Mouse (Mus musculus) kidney, embryonic 16.5 days (tissue): Measurements from ENCODE around the gene Mast3. TPM values are rescaled to one million over a fixed set of nuclear protein-coding genes. Genes with fewer than 3 reads are reported as not detected.

ENCODE experiments used
- ATAC-seq: fragments of 200-750 bp; cut with Nextera tagmentation; 2 replicates; pipeline ENCODE4 v1.8.0; 2017; ENCODE audit warnings: moderate TSS enrichment; ENCODE audit not compliant: low FRiP score, low TSS enrichment
- H3K27ac ChIP-seq: fragments of 300-500 bp; sonication (generic); 2 replicates; pipeline ENCODE4 v1.5.1; 2014; ENCODE audit warnings: low read length
- H3K27me3 ChIP-seq: fragments of 300-500 bp; sonication (generic); 2 replicates; pipeline ENCODE4 v1.6.1; 2014; ENCODE audit warnings: low read length, control low read depth, mixed read lengths; ENCODE audit not compliant: insufficient read depth
- H3K36me3 ChIP-seq: fragments of 300-500 bp; sonication (generic); 2 replicates; pipeline ENCODE4 v1.6.1; 2014; ENCODE audit warnings: low read length, control low read depth, mixed read lengths; ENCODE audit not compliant: insufficient read depth
- H3K4me1 ChIP-seq: fragments of 300-500 bp; sonication (generic); 2 replicates; pipeline ENCODE4 v1.6.1; 2014; ENCODE audit warnings: low read length, control low read depth, mixed read lengths; ENCODE audit not compliant: insufficient read depth
- H3K4me2 ChIP-seq: fragments of 300-500 bp; sonication (generic); replicated peaks from 2 replicates; pipeline ENCODE4 v1.6.1; 2014; ENCODE audit warnings: low read depth, low read length
- H3K4me3 ChIP-seq: fragments of 300-500 bp; sonication (generic); 2 replicates; pipeline ENCODE4 v1.5.1; 2014; ENCODE audit warnings: mild to moderate bottlenecking, low read length
- H3K9ac ChIP-seq: fragments of 300-500 bp; sonication (generic); replicated peaks from 2 replicates; pipeline ENCODE4 v1.6.1; 2014; ENCODE audit warnings: low read length
- H3K9me3 ChIP-seq: fragments of 300-500 bp; sonication (generic); 2 replicates; pipeline ENCODE4 v1.6.1; 2016; ENCODE audit warnings: low read length, control low read depth
- WGBS: fragments of 180-500 bp; shearing (Covaris S2); extraction: QIAGEN DNeasy Blood & Tissue Kit; methylation state at CpG from one replicate; pipeline ENCODE4 v1.1.7; 2014; 5-methylcytosine and 5-hydroxymethylcytosine counted together
- polyA plus RNA-seq: library from polyadenylated mRNA; unstranded; fragments of >200 nt; fragmentation: Nextera tagmentation; extraction: Ambion mirVana; gene quantifications from 2 replicates; pipeline ENCODE4 v1.2.1, GENCODE M21; 2015

Mast3 gene
- polyA plus RNA-seq, 1 experiment from 2014 or later: 16.2 TPM

DNA sequence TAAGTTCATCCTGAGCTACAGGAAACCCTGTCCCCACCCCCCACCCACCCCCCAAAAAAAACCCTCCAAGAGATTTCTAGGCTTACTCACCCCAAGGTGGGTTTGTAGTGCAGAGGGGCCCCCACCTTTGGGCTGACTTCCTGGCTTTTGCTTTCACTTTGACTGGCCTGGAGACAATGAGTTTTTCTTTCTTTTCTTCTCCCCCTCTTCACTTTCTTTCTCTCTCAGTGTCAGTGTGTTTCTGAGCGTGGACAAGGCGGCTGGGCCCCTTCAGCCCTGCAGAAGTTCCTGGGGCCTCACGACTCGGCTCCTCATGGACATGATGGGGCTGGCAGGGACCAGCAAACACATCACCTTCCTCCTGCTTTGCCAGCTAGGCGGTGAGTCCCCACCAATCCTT is 3.4 kb upstream of the Mast3 start, which contains the start of gene Il12rb1:
TSS of gene Il12rb1 (plus strand) at position 211 of the 400 bp plus-strand sequence.
- Histone ChIP-seq H3K9ac (no peak within 1 kb of the TSS), H3K36me3 (no peaks in the 10 kb centered on the region), H3K27me3 (peaks cover 18% of the 10 kb centered on the region), H3K9me3 (no peaks in the 10 kb centered on the region), H3K27ac (no peak within 1 kb of the TSS), H3K4me2 (no peak within 1 kb of the TSS), H3K4me3 (no peak within 1 kb of the TSS), H3K4me1 (peaks cover 18% of the 10 kb centered on the region)
- 72% methylated on average over 5 of the region's 5 CpGs for WGBS
- ATAC-seq: no peak

DNA sequence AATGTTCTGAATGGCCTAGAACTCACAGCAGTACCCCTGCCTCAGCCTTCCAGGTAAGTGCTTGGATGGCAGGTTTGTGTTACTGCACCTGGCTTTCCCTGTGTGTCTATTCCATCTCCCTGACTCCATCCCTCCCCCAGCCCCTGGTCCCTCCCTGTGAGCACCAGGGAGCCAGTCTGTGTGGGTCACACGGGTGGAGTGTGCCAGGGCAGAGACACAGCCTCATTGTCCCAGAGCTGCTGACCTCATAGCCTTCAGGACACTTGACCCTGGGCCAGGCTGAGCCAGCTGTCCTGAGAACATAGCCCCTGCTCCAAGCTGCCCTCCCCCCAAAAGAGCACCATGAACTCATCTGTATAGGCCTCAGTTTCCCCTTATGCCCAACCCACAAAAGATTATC is 2.5 kb upstream of the Mast3 start:
- peaks cover 18% of the 10 kb centered on the region for H3K4me1 ChIP-seq
- no peak overlapping the region for H3K4me3 ChIP-seq
- H3K4me2 ChIP-seq: no peak overlapping the region
- WGBS: 25% methylated on average over 1 of the region's 1 CpGs
- no peaks in the 10 kb centered on the region for H3K36me3 ChIP-seq
- H3K9ac ChIP-seq: no peak overlapping the region
- H3K27ac ChIP-seq: no peak overlapping the region
- H3K27me3 ChIP-seq: peaks cover 22% of the 10 kb centered on the region
- no peak for ATAC-seq
- no peaks in the 10 kb centered on the region for H3K9me3 ChIP-seq

DNA sequence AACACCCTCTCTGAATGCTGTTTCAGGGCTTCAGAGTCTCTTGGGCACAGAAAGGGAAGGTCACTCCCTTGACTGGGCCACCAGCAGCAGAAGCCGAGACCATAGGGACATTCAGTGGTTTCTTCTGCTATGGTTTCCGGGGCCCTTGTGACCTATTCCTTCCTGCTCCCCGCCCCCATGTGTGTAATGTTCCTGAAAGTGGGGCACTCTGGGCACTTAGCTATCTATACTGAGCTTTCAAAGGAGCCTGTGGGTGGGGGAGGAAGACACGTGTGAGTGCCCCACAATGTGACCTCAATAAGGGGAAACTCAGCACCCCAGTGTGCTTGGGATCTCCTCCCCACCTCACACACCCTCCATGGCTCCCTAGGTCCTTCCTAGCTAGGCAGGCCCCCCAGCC is 1.7 kb upstream of the Mast3 start:
- H3K9ac ChIP-seq: no peak overlapping the region
- H3K9me3 ChIP-seq: no peaks in the 10 kb centered on the region
- H3K27ac ChIP-seq: no peak overlapping the region
- H3K4me3 ChIP-seq: no peak overlapping the region
- peaks cover 22% of the 10 kb centered on the region for H3K27me3 ChIP-seq
- peaks cover 18% of the 10 kb centered on the region for H3K4me1 ChIP-seq
- no peaks in the 10 kb centered on the region for H3K36me3 ChIP-seq
- no peak overlapping the region for H3K4me2 ChIP-seq
- ATAC-seq: no peak
- 49% methylated on average over 4 of the region's 4 CpGs for WGBS

DNA sequence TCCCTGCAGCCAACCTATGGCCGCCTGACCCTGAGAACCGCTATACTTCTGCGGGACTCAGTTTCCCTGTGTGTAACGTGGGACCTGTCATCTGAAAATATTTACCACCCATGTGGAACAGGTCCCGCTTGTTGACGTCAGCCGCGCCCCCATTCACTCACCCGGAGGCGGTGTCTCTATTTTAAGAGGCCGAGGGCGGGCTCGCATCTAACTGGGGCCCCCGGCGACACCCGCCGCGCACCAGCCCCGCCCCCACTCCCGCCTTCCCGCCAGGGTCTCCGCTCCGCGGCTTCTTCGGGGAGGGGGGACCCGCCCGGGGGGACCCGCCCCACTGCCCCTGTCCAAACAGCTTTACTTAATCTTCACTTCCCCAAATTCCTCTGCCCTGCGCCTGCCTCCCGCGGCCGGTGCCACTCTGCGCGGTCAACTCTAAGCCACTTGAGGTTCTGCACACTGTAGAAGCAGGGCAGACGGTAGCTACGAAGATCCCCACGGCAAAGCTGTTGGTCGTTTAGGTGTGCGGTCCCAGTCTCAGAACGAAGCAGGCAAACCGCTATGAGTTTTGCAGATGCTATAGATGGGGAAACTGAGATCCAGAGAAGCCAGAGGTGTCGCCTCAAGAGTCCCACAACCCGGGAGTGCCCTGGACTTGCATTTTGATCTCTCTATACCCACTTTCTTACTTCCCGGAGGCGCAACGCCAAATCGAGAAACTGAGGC is 933 bp downstream of the Mast3 start:
- Histone ChIP-seq H3K9me3 (no peaks in the 10 kb centered on the region), H3K27me3 (peaks cover 41% of the 10 kb centered on the region), H3K27ac (no peak overlapping the region), H3K9ac (peak overlapping the region; percentile 59), H3K36me3 (no peaks in the 10 kb centered on the region), H3K4me2 (peak overlapping the region; percentile 93), H3K4me1 (peaks cover 13% of the 10 kb centered on the region), H3K4me3 (peak overlapping the region; percentile 63)
- 1% methylated on average over 46 of the region's 47 CpGs for WGBS
- no peak for ATAC-seq

DNA sequence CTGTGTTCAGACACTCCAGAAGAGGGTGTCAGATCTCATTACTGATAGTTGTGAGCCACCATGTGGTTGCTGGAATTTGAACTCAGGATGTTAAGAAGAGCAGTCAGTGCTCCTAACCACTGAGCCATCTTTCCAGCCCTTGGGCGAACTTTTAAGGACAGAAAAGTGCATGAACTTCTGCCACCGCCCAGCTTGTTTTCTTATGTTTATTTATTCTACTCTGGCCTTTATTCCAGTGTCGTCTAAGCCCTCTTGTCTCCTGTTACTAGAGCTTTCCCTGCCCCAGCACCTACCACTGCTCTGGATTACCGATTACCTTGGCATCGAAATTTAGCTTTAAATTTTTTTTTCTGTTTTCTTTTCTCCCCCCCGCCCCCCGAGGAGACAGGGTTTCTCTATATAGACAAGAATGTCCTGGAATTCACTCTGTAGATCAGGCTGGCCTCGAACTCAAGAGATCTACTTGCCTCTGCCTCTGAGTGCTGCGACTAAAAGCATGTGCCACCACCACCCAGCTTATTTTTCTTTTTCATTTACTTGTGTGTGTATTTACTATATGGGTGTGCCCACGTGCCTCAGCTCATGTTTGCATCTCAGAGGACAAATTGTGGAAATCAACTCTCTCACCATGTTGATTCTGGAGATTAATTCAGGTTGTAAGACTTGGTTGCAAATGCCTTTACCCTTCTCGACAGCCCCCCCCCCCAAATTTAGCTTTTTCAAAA is 1.9 kb downstream of the Mast3 start:
- Histone ChIP-seq H3K4me2 (no peak overlapping the region), H3K36me3 (no peaks in the 10 kb centered on the region), H3K27me3 (peaks cover 51% of the 10 kb centered on the region), H3K27ac (no peak overlapping the region), H3K4me1 (peaks cover 19% of the 10 kb centered on the region), H3K4me3 (no peak overlapping the region), H3K9ac (no peak overlapping the region), H3K9me3 (no peaks in the 10 kb centered on the region)
- no peak for ATAC-seq
- WGBS: 63% methylated on average over 11 of the region's 11 CpGs

DNA sequence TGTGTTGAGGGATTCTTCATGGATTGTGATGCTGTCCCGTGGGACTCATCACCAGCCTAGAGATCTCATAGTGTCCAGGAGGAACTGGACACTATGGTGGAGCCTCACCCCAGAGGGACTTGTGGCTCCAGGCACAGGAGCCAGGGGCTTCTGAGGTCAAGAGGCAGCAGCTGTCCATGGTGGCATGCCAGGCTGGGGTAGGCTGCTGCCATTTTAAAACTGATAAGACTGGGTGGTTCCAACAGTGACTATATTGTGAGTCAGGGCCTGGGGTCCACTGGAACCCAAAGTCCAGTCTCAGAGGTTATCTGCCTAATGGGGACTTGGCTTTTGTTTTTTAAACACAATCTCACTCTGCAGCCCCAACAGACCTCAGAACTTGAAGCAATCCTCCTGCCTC is 3.0 kb downstream of the Mast3 start:
- ATAC-seq: no peak
- WGBS: 65% methylated on average over 1 of the region's 1 CpGs
- H3K36me3 ChIP-seq: no peaks in the 10 kb centered on the region
- peaks cover 24% of the 10 kb centered on the region for H3K4me1 ChIP-seq
- H3K27me3 ChIP-seq: peaks cover 53% of the 10 kb centered on the region
- H3K27ac ChIP-seq: no peak overlapping the region
- H3K4me2 ChIP-seq: no peak overlapping the region
- H3K4me3 ChIP-seq: no peak overlapping the region
- H3K9me3 ChIP-seq: no peaks in the 10 kb centered on the region
- H3K9ac ChIP-seq: no peak overlapping the region

DNA sequence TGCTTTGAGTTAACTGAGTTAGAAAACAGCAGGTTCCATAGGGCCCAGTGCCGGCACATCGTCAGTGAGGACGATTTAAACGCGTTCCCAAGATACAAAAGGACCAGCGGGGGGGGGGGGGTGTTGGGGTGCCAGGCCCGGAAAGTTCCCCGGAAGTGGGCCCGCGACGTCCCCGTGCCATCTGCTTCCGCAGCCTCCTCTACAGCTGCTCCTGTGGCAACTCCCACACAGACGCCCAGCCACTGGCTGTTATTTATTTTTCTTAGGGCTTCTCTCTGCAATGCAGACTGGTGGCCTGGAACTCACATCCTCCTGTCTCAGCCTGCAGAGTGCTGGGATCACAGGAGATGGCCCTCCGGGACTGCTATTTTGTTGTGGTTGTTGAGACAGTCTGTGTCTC is 3.7 kb downstream of the Mast3 start:
- ATAC-seq: no peak
- Histone ChIP-seq H3K4me1 (peaks cover 29% of the 10 kb centered on the region), H3K27me3 (peaks cover 53% of the 10 kb centered on the region), H3K27ac (no peak overlapping the region), H3K9ac (no peak overlapping the region), H3K9me3 (no peaks in the 10 kb centered on the region), H3K4me3 (no peak overlapping the region), H3K36me3 (no peaks in the 10 kb centered on the region), H3K4me2 (no peak overlapping the region)
- 18% methylated on average over 15 of the region's 15 CpGs for WGBS

DNA sequence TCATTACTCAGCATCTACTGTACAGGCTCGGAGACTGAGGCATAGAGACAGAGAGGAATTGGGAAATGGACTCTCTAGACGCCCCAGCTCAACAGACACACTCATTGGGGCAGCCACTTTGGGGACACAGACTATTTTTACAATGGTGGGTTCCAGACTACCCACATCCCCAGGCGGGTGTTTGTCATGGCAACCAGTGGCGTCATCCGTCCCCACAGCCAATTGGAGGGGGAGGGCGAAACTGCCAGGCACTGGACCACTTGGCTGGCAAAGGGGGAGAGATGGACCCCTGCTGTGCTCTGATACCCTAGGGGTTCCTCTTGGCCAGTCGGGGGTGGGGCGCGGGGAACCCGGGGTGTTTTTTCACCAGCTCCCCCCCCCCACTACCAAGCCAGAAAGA is 4.2 kb downstream of the Mast3 start:
- no peaks in the 10 kb centered on the region for H3K36me3 ChIP-seq
- WGBS: 54% methylated on average over 10 of the region's 10 CpGs
- H3K9ac ChIP-seq: no peak overlapping the region
- H3K4me2 ChIP-seq: no peak overlapping the region
- H3K4me1 ChIP-seq: peaks cover 31% of the 10 kb centered on the region
- H3K9me3 ChIP-seq: no peaks in the 10 kb centered on the region
- H3K4me3 ChIP-seq: no peak overlapping the region
- ATAC-seq: no peak
- peaks cover 54% of the 10 kb centered on the region for H3K27me3 ChIP-seq
- H3K27ac ChIP-seq: no peak overlapping the region

DNA sequence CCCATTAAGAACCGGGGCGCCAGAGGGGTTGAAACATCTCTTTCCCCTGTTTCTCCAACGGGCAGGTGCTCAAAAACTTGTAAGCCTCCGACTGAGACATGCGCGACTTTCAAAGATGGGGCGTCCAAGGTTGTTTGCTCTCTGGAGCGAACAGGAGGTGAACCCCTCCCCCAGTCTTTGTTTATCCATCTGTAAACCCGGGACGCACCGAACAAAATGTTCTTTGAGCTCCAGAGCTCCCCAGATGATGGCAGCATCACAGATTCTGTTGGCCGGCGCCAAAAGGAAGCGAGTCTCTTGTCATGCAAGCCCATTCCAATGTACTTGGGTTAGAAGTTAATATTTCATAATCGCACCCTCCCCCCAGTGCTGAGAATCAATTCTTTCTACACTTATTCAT is 6.6 kb downstream of the Mast3 start:
- H3K27me3 ChIP-seq: peaks cover 40% of the 10 kb centered on the region
- peak overlapping the region; percentile 62 for H3K4me3 ChIP-seq
- H3K36me3 ChIP-seq: no peaks in the 10 kb centered on the region
- ATAC-seq: no peak
- no peaks in the 10 kb centered on the region for H3K9me3 ChIP-seq
- peak overlapping the region; percentile 93 for H3K4me2 ChIP-seq
- 12% methylated on average over 15 of the region's 15 CpGs for WGBS
- 0 out of 2 replicates have a peak overlapping the region, but pooled peaks have one; percentile 65 for H3K9ac ChIP-seq
- no peak overlapping the region for H3K27ac ChIP-seq
- H3K4me1 ChIP-seq: peaks cover 21% of the 10 kb centered on the region
